Mouse (Mus musculus): ENCODE data around the gene Ets2.

- no peak for TF ChIP-seq CTCF (IDR thresholded peaks at IDR 0.05; ENCODE audit: low read depth)
- TF ChIP-seq EP300 (optimal IDR thresholded peaks at IDR 0.05), result no peak
Observed at GRCm38 (mm10) chr16:95741915-95742739, 40.3 kb downstream of the Ets2 start.

Data from stomach, postnatal 0 days (tissue).